Mouse (Mus musculus) cortical plate, adult 2 months (tissue): ENCODE results near the gene Abl2. TPM values are rescaled to one million over a fixed set of nuclear protein-coding genes. Genes with fewer than 3 reads are reported as not detected.

Experiments used
- H3K27ac ChIP-seq: fragments of 200-500 bp; 2 replicates; pipeline ENCODE4 v1.5.1; 2012; ENCODE audit warnings: low read length, control low read depth, inconsistent platforms; ENCODE audit not compliant: insufficient read depth
- H3K4me1 ChIP-seq: fragments of 200-500 bp; 2 replicates; pipeline ENCODE4 v1.6.1; 2011; ENCODE audit warnings: low read length; ENCODE audit not compliant: control insufficient read depth, insufficient read depth
- H3K4me3 ChIP-seq: fragments of 200-500 bp; 2 replicates; pipeline ENCODE4 v1.5.1; 2011; ENCODE audit warnings: mild to moderate bottlenecking, low read length, control low read depth; ENCODE audit not compliant: insufficient read depth
- CTCF ChIP-seq: fragments of 200-500 bp; IDR thresholded peaks from 2 replicates; pipeline ENCODE4 v1.5.1; 2011; ENCODE audit warnings: mild to moderate bottlenecking, control low read depth, low read length; ENCODE audit not compliant: insufficient read depth; ENCODE audit errors: extremely low read depth
- POLR2A ChIP-seq: fragments of 200-500 bp; IDR thresholded peaks from 2 replicates; pipeline ENCODE4 v1.6.1; 2011; ENCODE audit warnings: mild to moderate bottlenecking, low read length, control low read depth; ENCODE audit not compliant: insufficient read depth; ENCODE audit errors: extremely low read depth
- polyA plus RNA-seq: library from polyadenylated mRNA; depleted of rRNA; stranded (reverse); fragments of >200 nt; gene quantifications from 2 replicates; pipeline ENCODE4 v1.2.3, GENCODE M21; 2012

The Abl2 gene
- polyA plus RNA-seq, 1 experiment, result 16.9 TPM

- Histone ChIP-seq H3K27ac (no peak overlapping the region), H3K4me3 (no peak overlapping the region), H3K4me1 (no peaks in the 10 kb centered on the region)
- TF ChIP-seq POLR2A (no peak), CTCF (no peak)
Observed at GRCm38 (mm10) chr1:156538382-156538781, 20.2 kb upstream of the Abl2 start.

GRCm38 (mm10) chr1:156539787-156540560 is 18.6 kb upstream of the Abl2 start:
- H3K27ac ChIP-seq, result no peak overlapping the region
- TF ChIP-seq CTCF (peak; percentile 74), POLR2A (no peak)
- H3K4me3 ChIP-seq, result no peak overlapping the region
- H3K4me1 ChIP-seq, result no peaks in the 10 kb centered on the region

- Histone ChIP-seq H3K4me3 (no peak overlapping the region), H3K4me1 (no peaks in the 10 kb centered on the region), H3K27ac (no peak overlapping the region)
- TF ChIP-seq CTCF, result no peak
- TF ChIP-seq POLR2A, result no peak
Observed at GRCm38 (mm10) chr1:156543999-156544398, 14.6 kb upstream of the Abl2 start.

- no peak for TF ChIP-seq POLR2A
- no peak for TF ChIP-seq CTCF
- Histone ChIP-seq H3K27ac (peak overlapping the region; percentile 95), H3K4me3 (peak overlapping the region; percentile 99), H3K4me1 (peaks cover 2% of the 10 kb centered on the region; the same call in 1 of the 2 replicates)
Observed at GRCm38 (mm10) chr1:156558950-156559640, 509 bp downstream of the Abl2 start.

- H3K27ac ChIP-seq, result peak overlapping the region; percentile 80; the same call in 1 of the 2 replicates
- H3K4me1 ChIP-seq, result peaks cover 2% of the 10 kb centered on the region; the same call in 1 of the 2 replicates
- TF ChIP-seq CTCF (no peak), POLR2A (no peak)
- H3K4me3 ChIP-seq, result peak overlapping the region; percentile 99
Observed at GRCm38 (mm10) chr1:156559641-156560020, 1.0 kb downstream of the Abl2 start.

- peaks cover 2% of the 10 kb centered on the region; the same call in 1 of the 2 replicates for H3K4me1 ChIP-seq
- H3K27ac ChIP-seq, result no peak overlapping the region
- peak overlapping the region; percentile 15; the same call in 1 of the 2 replicates for H3K4me3 ChIP-seq
- TF ChIP-seq CTCF, result no peak
- no peak for TF ChIP-seq POLR2A
Observed at GRCm38 (mm10) chr1:156560500-156560899, 1.9 kb downstream of the Abl2 start.

- Histone ChIP-seq H3K4me3 (no peak overlapping the region), H3K27ac (no peak overlapping the region), H3K4me1 (peaks cover 2% of the 10 kb centered on the region; the same call in 1 of the 2 replicates)
- TF ChIP-seq CTCF (no peak), POLR2A (no peak)
Observed at GRCm38 (mm10) chr1:156565328-156565727, 6.7 kb downstream of the Abl2 start.

GRCm38 (mm10) chr1:156566132-156566531 is 7.5 kb downstream of the Abl2 start:
- TF ChIP-seq CTCF (0 out of 2 replicates have a peak, but pooled peaks have one; percentile 11), POLR2A (no peak)
- no peak overlapping the region for H3K4me3 ChIP-seq
- no peak overlapping the region for H3K27ac ChIP-seq
- H3K4me1 ChIP-seq, result no peaks in the 10 kb centered on the region; the same call in 1 of the 2 replicates

GRCm38 (mm10) chr1:156569615-156570014 is 11.0 kb downstream of the Abl2 start:
- Histone ChIP-seq H3K27ac (no peak overlapping the region), H3K4me1 (no peaks in the 10 kb centered on the region; the same call in 1 of the 2 replicates), H3K4me3 (no peak overlapping the region)
- no peak for TF ChIP-seq CTCF

GRCm38 (mm10) chr1:156572952-156573351 is 14.4 kb downstream of the Abl2 start:
- H3K27ac ChIP-seq, result no peak overlapping the region
- TF ChIP-seq POLR2A (no peak), CTCF (no peak)
- no peaks in the 10 kb centered on the region; the same call in 1 of the 2 replicates for H3K4me1 ChIP-seq
- H3K4me3 ChIP-seq, result no peak overlapping the region
